Mouse (Mus musculus): ENCODE measurements around the gene Calml4. TPM values are rescaled to one million over a fixed set of nuclear protein-coding genes. Genes with fewer than 3 reads are reported as not detected.

The Calml4 gene
- total and polyA plus RNA-seq, 3 experiments, result not detected

DNA sequence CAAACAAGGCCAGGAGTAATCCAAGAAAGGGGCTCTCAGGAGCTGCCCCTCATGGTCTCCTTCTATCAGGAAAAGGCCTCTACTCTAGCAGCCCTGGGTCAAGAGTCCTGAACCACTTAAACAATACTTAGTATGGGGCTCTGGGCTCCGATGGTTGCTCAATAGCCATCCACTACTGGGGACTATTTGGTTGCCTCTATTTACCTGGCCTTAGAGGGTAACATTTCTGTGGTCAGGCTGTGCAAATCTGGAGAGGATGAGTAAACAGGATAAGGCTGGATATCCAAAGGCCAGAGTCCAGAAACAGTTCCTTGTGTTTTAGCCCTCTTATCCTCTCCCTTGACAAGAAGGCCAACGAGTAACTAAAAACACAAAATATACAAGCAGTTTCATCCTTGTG, 43.1 kb upstream of the Calml4 start:
- no peaks in the 10 kb centered on the region for H3K9me3 ChIP-seq (replicated peaks; ENCODE audit: low read length)
- no peak overlapping the region for H3K9ac ChIP-seq (ENCODE audit: insufficient read depth, low read depth)
- H3K4me1 ChIP-seq (ENCODE audit: control insufficient read depth in 1 of 2, insufficient read depth in 2 of 2), result peaks cover 18 to 56% of the 10 kb centered on the region in 2 experiments
- peaks cover 17% of the 10 kb centered on the region for H3K79me2 ChIP-seq (replicated peaks; ENCODE audit: control insufficient read depth, extremely low read depth, insufficient read depth, poor library complexity, severe bottlenecking)
- no peak overlapping the region for H3K27ac ChIP-seq (ENCODE audit: insufficient read depth, low read depth)
- no peaks in the 10 kb centered on the region for H3K36me3 ChIP-seq (replicated peaks in 1 of 2; ENCODE audit: control insufficient read depth in 1 of 2, insufficient read depth in 1 of 2, low read length in 1 of 2)
- DNase-seq (ENCODE audit: extremely low read depth), result no peak
- H3K4me3 ChIP-seq (replicated peaks in 1 of 3; ENCODE audit: low read depth in 2 of 3, low read length in 2 of 3, poor library complexity in 1 of 3), result no peak overlapping the region
- no peak overlapping the region for H3K4me2 ChIP-seq (ENCODE audit: insufficient read depth, low read depth, poor library complexity, severe bottlenecking)
- in situ Hi-C loops (cut with MboI; ENCODE audit: low pct_ligation_motif_present, low pct_unique_long_range_greater_than_20kb, low sequenced_read_pairs), result loop anchor here (25.0 kb wide), 1 partner anchor 573 kb away; the partner anchor contains the start of genes 2300009A05Rik and Map2k5
- dilution Hi-C loops (cut with MboI; ENCODE audit: extremely low pct_ligation_motif_present, extremely low pct_unique_long_range_greater_than_20kb, low sequenced_read_pairs), result no loop called here
- TF ChIP-seq ELF1 (IDR thresholded peaks at IDR 0.05; ENCODE audit: low read depth, low read length) (no peak), JUND (conservative IDR thresholded peaks at IDR 0.05; ENCODE audit: low read depth, low read length) (no peak), NRF1 (IDR thresholded peaks at IDR 0.05; ENCODE audit: low read depth, low read length) (no peak), MEF2A (IDR thresholded peaks at IDR 0.05; ENCODE audit: borderline replicate concordance, low read depth, low read length) (no peak), HCFC1 (IDR thresholded peaks at IDR 0.05; ENCODE audit: low read depth, low read length) (no peak), SMC3 (IDR thresholded peaks at IDR 0.05; ENCODE audit: low read depth, low read length) (no peak), POLR2AphosphoS2 (IDR thresholded peaks at IDR 0.05; ENCODE audit: low read depth, low read length) (no peak), MAX (IDR thresholded peaks at IDR 0.05; ENCODE audit: low read length) (no peak)
- no peaks in the 10 kb centered on the region for H3K27me3 ChIP-seq (replicated peaks)

DNA sequence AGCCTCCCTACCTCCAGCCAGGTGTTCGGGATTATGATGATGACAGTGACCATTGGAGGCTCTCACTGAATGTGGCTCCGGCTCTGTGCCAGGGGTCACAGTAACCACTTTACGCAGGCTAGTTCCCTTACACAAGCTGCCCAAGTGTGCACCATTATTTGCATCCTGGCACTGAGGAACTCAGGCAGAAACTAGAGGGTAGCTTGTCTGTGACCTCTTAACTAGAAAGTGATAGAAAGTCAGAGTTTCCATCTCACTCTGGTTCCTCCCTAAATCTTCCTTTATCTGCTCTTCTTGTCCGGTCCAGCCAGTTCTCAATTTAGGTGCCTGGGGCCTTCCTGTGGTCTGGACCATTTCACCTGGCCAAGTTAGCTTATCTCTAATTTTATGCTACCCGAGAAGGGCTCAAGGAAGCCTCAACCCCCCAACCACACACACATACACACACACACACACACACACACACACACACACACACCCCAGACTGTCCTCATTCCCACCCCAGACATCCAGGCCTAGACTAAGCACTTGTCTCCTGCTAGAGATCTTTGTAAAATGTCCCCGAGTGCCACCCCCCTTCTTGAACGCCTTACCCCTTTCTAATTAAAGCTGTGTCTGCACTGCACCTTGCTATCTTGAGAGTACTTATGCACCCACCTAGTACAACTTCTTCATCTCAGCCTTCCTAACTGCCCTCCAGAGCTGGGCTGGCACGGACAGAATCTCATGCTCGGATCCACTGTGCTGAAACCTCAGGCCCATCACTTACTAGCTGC, 41.4 kb upstream of the Calml4 start:
- Histone ChIP-seq H3K9ac (ENCODE audit: insufficient read depth, low read depth) (peak overlapping the region; percentile 12; the same call in 1 of the 2 replicates), H3K4me2 (ENCODE audit: insufficient read depth, low read depth, poor library complexity, severe bottlenecking) (peak overlapping the region; percentile 74), H3K4me1 (ENCODE audit: control insufficient read depth in 1 of 2, insufficient read depth in 2 of 2) (peaks cover 18 to 56% of the 10 kb centered on the region in 2 experiments), H3K9me3 (replicated peaks; ENCODE audit: low read length) (no peaks in the 10 kb centered on the region), H3K27ac (ENCODE audit: insufficient read depth, low read depth) (peak overlapping the region; percentile 90), H3K79me2 (replicated peaks; ENCODE audit: control insufficient read depth, extremely low read depth, insufficient read depth, poor library complexity, severe bottlenecking) (no peaks in the 10 kb centered on the region), H3K36me3 (replicated peaks in 1 of 2; ENCODE audit: control insufficient read depth in 1 of 2, insufficient read depth in 1 of 2, low read length in 1 of 2) (no peaks in the 10 kb centered on the region), H3K4me3 (replicated peaks in 1 of 3; ENCODE audit: low read depth in 2 of 3, low read length in 2 of 3, poor library complexity in 1 of 3) (peak overlapping the region; percentile 10 to 48 (median 47)), H3K27me3 (replicated peaks) (no peaks in the 10 kb centered on the region)
- dilution Hi-C loops (cut with MboI; ENCODE audit: extremely low pct_ligation_motif_present, extremely low pct_unique_long_range_greater_than_20kb, low sequenced_read_pairs) (no loop called here), in situ Hi-C loops (cut with MboI; ENCODE audit: low pct_ligation_motif_present, low pct_unique_long_range_greater_than_20kb, low sequenced_read_pairs) (loop anchor here (25.0 kb wide), 1 partner anchor 571 kb away; the partner anchor contains the start of genes 2300009A05Rik and Map2k5)
- DNase-seq (ENCODE audit: extremely low read depth), result peak; percentile 39
- TF ChIP-seq JUND (conservative IDR thresholded peaks at IDR 0.05; ENCODE audit: low read depth, low read length), result peak; percentile 59
- no peak for TF ChIP-seq NELFE (IDR thresholded peaks at IDR 0.05; ENCODE audit: low read depth, low read length)
- no peak for TF ChIP-seq MYC (IDR thresholded peaks at IDR 0.05; ENCODE audit: low read depth, low read length)
- peak; percentile 51; the same call in 1 of the 2 replicates for TF ChIP-seq EP300 (IDR thresholded peaks at IDR 0.05; ENCODE audit: low read length)
- no peak for TF ChIP-seq POLR2AphosphoS2 (IDR thresholded peaks at IDR 0.05; ENCODE audit: low read depth, low read length)
- no peak for TF ChIP-seq ZMIZ1 (IDR thresholded peaks at IDR 0.05; ENCODE audit: low read depth, low read length)
- TF ChIP-seq CHD2 (IDR thresholded peaks at IDR 0.05; ENCODE audit: low read length), result 0 out of 2 replicates have a peak, but pooled peaks have one; percentile 17
- no peak for TF ChIP-seq PAX5 (IDR thresholded peaks at IDR 0.05; ENCODE audit: low read length)
- TF ChIP-seq RAD21 (IDR thresholded peaks at IDR 0.05; ENCODE audit: low read depth, low read length), result no peak
- TF ChIP-seq CHD1 (IDR thresholded peaks at IDR 0.05; ENCODE audit: low read depth, low read length), result no peak; the same call in 1 of the 2 replicates
- no peak for TF ChIP-seq UBTF (IDR thresholded peaks at IDR 0.05; ENCODE audit: low read depth, low read length)
- no peak for TF ChIP-seq ZC3H11A (IDR thresholded peaks at IDR 0.05; ENCODE audit: low read depth, low read length)
- TF ChIP-seq ELF1 (IDR thresholded peaks at IDR 0.05; ENCODE audit: low read depth, low read length), result no peak; the same call in 1 of the 2 replicates
- no peak for TF ChIP-seq ZNF384 (IDR thresholded peaks at IDR 0.05; ENCODE audit: low read depth, low read length)
- TF ChIP-seq MXI1 (IDR thresholded peaks at IDR 0.05; ENCODE audit: low read depth, low read length), result peak; percentile 73; the same call in 1 of the 2 replicates
- TF ChIP-seq JUN (IDR thresholded peaks at IDR 0.05; ENCODE audit: insufficient read depth, low read depth, low read length), result peak; percentile 56
- TF ChIP-seq MAFK (IDR thresholded peaks at IDR 0.05; ENCODE audit: insufficient replicate concordance, low read length), result no peak
- no peak for TF ChIP-seq CTCF (conservative IDR thresholded peaks at IDR 0.05 in 1 of 2, IDR thresholded peaks at IDR 0.05 in 1 of 2; ENCODE audit: low read depth in 2 of 2, low read length in 2 of 2)
- no peak for TF ChIP-seq ZKSCAN1 (IDR thresholded peaks at IDR 0.05; ENCODE audit: borderline replicate concordance, low read depth, low read length)
- no peak for TF ChIP-seq KAT2A (IDR thresholded peaks at IDR 0.05; ENCODE audit: insufficient replicate concordance, low read length)
- TF ChIP-seq POLR2A (IDR thresholded peaks at IDR 0.05; ENCODE audit: low read depth, low read length), result no peak
- TF ChIP-seq ETS1 (conservative IDR thresholded peaks at IDR 0.05; ENCODE audit: low read depth, low read length), result peak; percentile 35
- TF ChIP-seq IRF4 (IDR thresholded peaks at IDR 0.05; ENCODE audit: low read depth, low read length), result peak; percentile 29; the same call in 1 of the 2 replicates
- 0 out of 2 replicates have a peak, but pooled peaks have one; percentile 25 for TF ChIP-seq TCF12 (IDR thresholded peaks at IDR 0.05; ENCODE audit: low read depth, low read length)
- TF ChIP-seq MEF2A (IDR thresholded peaks at IDR 0.05; ENCODE audit: borderline replicate concordance, low read depth, low read length), result 0 out of 2 replicates have a peak, but pooled peaks have one; percentile 12
- no peak for TF ChIP-seq TBP (conservative IDR thresholded peaks at IDR 0.05; ENCODE audit: low read depth, low read length)
